Mouse (Mus musculus): ENCODE measurements around the gene Opcml.

DNA sequence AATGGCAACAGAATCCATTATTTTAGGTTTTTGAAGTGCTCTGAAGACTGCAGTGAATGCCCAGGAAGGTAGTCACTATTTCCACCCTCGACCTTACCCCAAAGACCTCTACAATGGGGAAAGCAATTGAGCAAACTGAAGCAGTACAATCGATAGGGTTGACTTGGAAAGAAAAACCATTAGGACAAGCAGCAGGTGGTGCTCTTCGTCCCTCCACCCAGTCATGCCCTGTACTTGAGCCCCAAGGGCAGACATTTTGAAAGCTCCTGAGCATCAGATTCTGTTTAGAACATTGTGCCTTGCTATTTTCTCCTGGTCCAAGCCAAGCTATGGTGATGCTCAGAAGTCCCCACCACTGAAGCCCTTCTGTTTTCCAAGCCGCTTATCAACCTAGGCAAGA, 744.4 kb downstream of the Opcml start:
- TF ChIP-seq POLR2A (IDR thresholded peaks at IDR 0.05; ENCODE audit: insufficient read length, low read depth) = no peak
- TF ChIP-seq CEBPB (IDR thresholded peaks at IDR 0.05; ENCODE audit: insufficient read depth, poor library complexity, severe bottlenecking) = no peak
- no peak for TF ChIP-seq TCF3 (IDR thresholded peaks at IDR 0.05; ENCODE audit: insufficient read length, low read depth)
- TF ChIP-seq USF1 (IDR thresholded peaks at IDR 0.05; ENCODE audit: low read depth) = no peak
- TF ChIP-seq MAX (IDR thresholded peaks at IDR 0.05; ENCODE audit: low read depth) = no peak
- no peak for TF ChIP-seq E2F4 (IDR thresholded peaks at IDR 0.05; ENCODE audit: insufficient read depth)
- TF ChIP-seq TCF12 (IDR thresholded peaks at IDR 0.05; ENCODE audit: insufficient read depth, poor library complexity, severe bottlenecking) = no peak
- TF ChIP-seq MYOG (IDR thresholded peaks at IDR 0.05; ENCODE audit: control insufficient read depth in 1 of 3, insufficient read depth in 1 of 3, insufficient read length in 2 of 3, low read depth in 2 of 3) = no peak
- no peak for TF ChIP-seq POLR2AphosphoS2 (IDR thresholded peaks at IDR 0.05; ENCODE audit: insufficient read length, low read depth)
